ENCODE assay signal across 10 mouse cellular contexts in the genomic region with DNA sequence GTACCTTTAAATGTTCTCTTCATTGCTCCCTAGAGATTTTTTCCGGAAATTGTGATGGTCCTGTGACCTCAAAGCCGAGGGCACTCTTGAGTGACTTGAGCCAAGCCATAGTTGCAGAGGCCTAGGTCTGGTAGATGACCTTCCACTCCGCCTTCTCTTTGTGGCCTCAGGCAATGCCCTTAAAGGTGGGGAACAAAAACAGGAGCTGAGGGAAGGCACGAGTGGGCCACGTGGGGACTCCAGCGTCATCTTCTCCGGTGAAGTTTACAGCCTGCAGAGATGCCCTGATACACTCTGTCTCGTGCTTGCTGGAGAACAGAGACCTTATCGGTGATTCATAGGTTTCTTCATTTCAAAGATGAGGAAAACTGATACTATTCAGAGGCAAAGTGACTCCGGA. TPM values are rescaled to one million over a fixed set of nuclear protein-coding genes. Genes with fewer than 3 reads are reported as not detected.
DNase-seq lines count a peak whose midpoint lies in the region; ATAC-seq and TF ChIP-seq lines count a peak whose summit lies in the region.
"Had no signal": no experiment of that assay in that cellular context is flagged by ENCODE, and none has a peak within 500 bp of the region (broad histone marks: within the 10 kb centered on the region; RNA-seq: fewer than 3 reads in every experiment).

No protein-coding gene starts in this region.

- in situ Hi-C loops in ES-E14 (cut with MboI; ENCODE audit: low sequenced_read_pairs in 2 of 2, unreplicated experiment in 2 of 2), result no loop called here

- H3K27ac ChIP-seq in heart, embryonic 15.5 days, result no peak overlapping the region
- peak overlapping the region; percentile 6; the same call in 1 of the 2 replicates for H3K27ac ChIP-seq in ES-E14 (ENCODE audit: insufficient read depth, low read depth, low read length, poor library complexity, severe bottlenecking)
- H3K27ac ChIP-seq in forebrain, postnatal 0 days (ENCODE audit: low read depth, low read length), result no peak overlapping the region
- no peak overlapping the region for H3K27ac ChIP-seq in midbrain, embryonic 12.5 days (replicated peaks)

- H3K9me3 ChIP-seq in heart, embryonic 15.5 days (replicated peaks), result no peaks in the 10 kb centered on the region
- H3K9me3 ChIP-seq in ES-E14 (ENCODE audit: control insufficient read depth, insufficient read depth, low read depth, low read length), result no peaks in the 10 kb centered on the region
- no peaks in the 10 kb centered on the region for H3K9me3 ChIP-seq in forebrain, postnatal 0 days (ENCODE audit: low read length)
- no peaks in the 10 kb centered on the region for H3K9me3 ChIP-seq in midbrain, embryonic 12.5 days

- H3K27me3 ChIP-seq in heart, embryonic 15.5 days, result peaks cover 32% of the 10 kb centered on the region
- H3K27me3 ChIP-seq in forebrain, postnatal 0 days (ENCODE audit: insufficient read depth, low read length), result peaks cover 8% of the 10 kb centered on the region
- H3K27me3 ChIP-seq in midbrain, embryonic 12.5 days, result peaks cover 55% of the 10 kb centered on the region

- WGBS in heart, embryonic 15.5 days, result 61% methylated on average over 10 of the region's 10 CpGs
- 59% methylated on average over 10 of the region's 10 CpGs for WGBS in forebrain, postnatal 0 days
- WGBS in midbrain, embryonic 12.5 days, result 63% methylated on average over 10 of the region's 10 CpGs

- DNase-seq in heart, postnatal 10 days, result no peak
- DNase-seq in ES-E14 (ENCODE audit: low read depth, low spot score), result no peak
- DNase-seq in forebrain, postnatal 0 days, result no peak
- DNase-seq in cerebellum, postnatal 4 days (ENCODE audit: low spot score in 2 of 2), result no peak
- no peak for DNase-seq in layer of hippocampus, postnatal 36 days
- no peak for DNase-seq in cerebellum, postnatal 14 days

- no peak for ATAC-seq in heart, embryonic 15.5 days (replicated peaks; ENCODE audit: insufficient number of reproducible peaks, insufficient read depth, low FRiP score, low read depth)
- no peak for ATAC-seq in forebrain, postnatal 0 days
- no peak for ATAC-seq in midbrain, embryonic 12.5 days (ENCODE audit: low FRiP score, low read depth)

- H3K36me3 ChIP-seq in heart, embryonic 15.5 days, result no peaks in the 10 kb centered on the region
- peaks cover 11% of the 10 kb centered on the region; the same call in 1 of the 2 replicates for H3K36me3 ChIP-seq in ES-E14 (ENCODE audit: control insufficient read depth, insufficient read depth, low read length, poor library complexity, severe bottlenecking)
- H3K36me3 ChIP-seq in forebrain, postnatal 0 days (ENCODE audit: insufficient read depth), result no peaks in the 10 kb centered on the region
- no peaks in the 10 kb centered on the region for H3K36me3 ChIP-seq in midbrain, embryonic 12.5 days

- no peak overlapping the region for H3K9ac ChIP-seq in heart, embryonic 15.5 days
- H3K9ac ChIP-seq in ES-E14 (ENCODE audit: insufficient read depth, low read depth, low read length, poor library complexity, severe bottlenecking), result peak overlapping the region; percentile 87; the same call in 1 of the 2 replicates
- H3K9ac ChIP-seq in forebrain, postnatal 0 days, result no peak overlapping the region
- no peak overlapping the region for H3K9ac ChIP-seq in midbrain, embryonic 12.5 days (replicated peaks)

- TF ChIP-seq CTCF in forebrain, postnatal 0 days (IDR thresholded peaks at IDR 0.05; ENCODE audit: low read depth), result no peak

- peak overlapping the region; percentile 75 for H3K4me3 ChIP-seq in heart, embryonic 15.5 days
- H3K4me3 ChIP-seq in ES-E14 (ENCODE audit: insufficient read depth in 1 of 2, low read depth in 1 of 2, low read length in 2 of 2, poor library complexity in 1 of 2, severe bottlenecking in 1 of 2), result peak overlapping the region; percentile 84 to 92
- peak overlapping the region; percentile 61 for H3K4me3 ChIP-seq in forebrain, postnatal 0 days (ENCODE audit: low read depth, low read length)
- no peak overlapping the region for H3K4me3 ChIP-seq in midbrain, embryonic 12.5 days

- peak overlapping the region; percentile 100 for H3K4me2 ChIP-seq in heart, embryonic 15.5 days
- peak overlapping the region; percentile 100 for H3K4me2 ChIP-seq in forebrain, postnatal 0 days (ENCODE audit: low read depth)
- peak overlapping the region; percentile 95; the same call in 1 of the 2 replicates for H3K4me2 ChIP-seq in midbrain, embryonic 12.5 days (replicated peaks)

- intact Hi-C loops in heart, postnatal 10 days (cut with DNase I), result no loop called here

- peaks cover 24% of the 10 kb centered on the region for H3K4me1 ChIP-seq in heart, embryonic 15.5 days (replicated peaks)
- H3K4me1 ChIP-seq in ES-E14 (ENCODE audit: control insufficient read depth in 2 of 2, insufficient read depth in 2 of 2, low read length in 2 of 2, poor library complexity in 1 of 2), result peaks cover 6 to 16% of the 10 kb centered on the region in 2 experiments; a peak in 3 of 4 replicates
- peaks cover 8% of the 10 kb centered on the region; the same call in 1 of the 2 replicates for H3K4me1 ChIP-seq in forebrain, postnatal 0 days (ENCODE audit: insufficient read depth)
- peaks cover 21% of the 10 kb centered on the region for H3K4me1 ChIP-seq in midbrain, embryonic 12.5 days

TF ChIP-seq in ES-E14, 5 proteins besides CTCF, POLR2A, EP300 and RAD21:
- TF ChIP-seq MAFK (IDR thresholded peaks at IDR 0.05; ENCODE audit: insufficient read depth, low read depth, low read length), result no peak
- TF ChIP-seq ZC3H11A (IDR thresholded peaks at IDR 0.05; ENCODE audit: borderline replicate concordance, low read depth, low read length), result no peak
- no peak for TF ChIP-seq CHD2 (IDR thresholded peaks at IDR 0.05; ENCODE audit: low read depth, low read length)
- TF ChIP-seq HCFC1 (IDR thresholded peaks at IDR 0.05; ENCODE audit: borderline replicate concordance, insufficient read depth, low read length), result no peak
- no peak for TF ChIP-seq ZNF384 (IDR thresholded peaks at IDR 0.05; ENCODE audit: low read depth, low read length)

RNA-seq across cellular contexts. Expression of a gene that starts 2.0 kb away (rescaled TPM):
- polyA plus RNA-seq in heart, embryonic 15.5 days (2015; fragmentation: Nextera tagmentation; extraction: Ambion mirVana), result 19.9 and 28.2 TPM in 2 replicates
- total RNA-seq in heart, postnatal 10 days (2021), result 10 to 100 TPM; 33.9 to 41.2 TPM
- total RNA-seq in ES-E14 (2012; rRNA removed), result 28.6 and 34.1 TPM in 2 replicates
- 241 and 262 TPM in 2 replicates for total RNA-seq in forebrain, postnatal 0 days (2014; rRNA removed)
- polyA plus RNA-seq in forebrain, postnatal 0 days (2015; fragmentation: Nextera tagmentation; extraction: Ambion mirVana), result 99.1 and 110 TPM in 2 replicates
- polyA plus RNA-seq in midbrain, embryonic 12.5 days (2016; fragmentation: Nextera tagmentation; extraction: Ambion mirVana), result 70.1 and 73.3 TPM in 2 replicates
- total RNA-seq in layer of hippocampus, postnatal 36 days (2021), result 100 to 1,000 TPM; 502 to 515 TPM

RNA-seq across cellular contexts. Expression of a gene that starts 48.2 kb away (rescaled TPM):
- 0.10 and 0.34 TPM in 2 replicates for polyA plus RNA-seq in heart, embryonic 15.5 days (2015; fragmentation: Nextera tagmentation; extraction: Ambion mirVana)
- not detected for total RNA-seq in heart, postnatal 10 days (2021)
- total RNA-seq in ES-E14 (2012; rRNA removed), result not detected in 2 replicates
- total RNA-seq in forebrain, postnatal 0 days (2014; rRNA removed), result 0.62 and 0.92 TPM in 2 replicates
- 0.97 and 1.8 TPM in 2 replicates for polyA plus RNA-seq in forebrain, postnatal 0 days (2015; fragmentation: Nextera tagmentation; extraction: Ambion mirVana)
- not detected in 2 replicates for polyA plus RNA-seq in midbrain, embryonic 12.5 days (2016; fragmentation: Nextera tagmentation; extraction: Ambion mirVana)
- 1 to 10 TPM; 5.1 to 5.2 TPM for total RNA-seq in layer of hippocampus, postnatal 36 days (2021)
- total RNA-seq: adrenal gland, postnatal 4 days had no signal
- polyA plus RNA-seq: gonadal fat pad, adult 2 months had no signal

RNA-seq across cellular contexts. Expression of a gene that starts 55.5 kb away (rescaled TPM):
- 0.24 and 0.33 TPM in 2 replicates for polyA plus RNA-seq in heart, embryonic 15.5 days (2015; fragmentation: Nextera tagmentation; extraction: Ambion mirVana)
- 1 to 10 TPM; 4.2 to 6.7 TPM for total RNA-seq in heart, postnatal 10 days (2021)
- total RNA-seq in ES-E14 (2012; rRNA removed), result 0.05 TPM in 1 of 2 replicates, not detected in the other
- total RNA-seq in forebrain, postnatal 0 days (2014; rRNA removed), result 0.19 and 0.38 TPM in 2 replicates
- 0.28 and 0.40 TPM in 2 replicates for polyA plus RNA-seq in forebrain, postnatal 0 days (2015; fragmentation: Nextera tagmentation; extraction: Ambion mirVana)
- polyA plus RNA-seq in midbrain, embryonic 12.5 days (2016; fragmentation: Nextera tagmentation; extraction: Ambion mirVana), result not detected in 2 replicates
- under 1 TPM; 0.17 to 0.51 TPM for total RNA-seq in layer of hippocampus, postnatal 36 days (2021)
